Mouse (Mus musculus): ENCODE data around the gene Rgs7.

- TF ChIP-seq CTCF (IDR thresholded peaks at IDR 0.05; ENCODE audit: borderline replicate concordance, insufficient read depth, low read length) (no peak), POLR2A (IDR thresholded peaks at IDR 0.05; ENCODE audit: low read depth, low read length) (no peak)
Observed at GRCm38 (mm10) chr1:175025781-175026309, 466.5 kb downstream of the Rgs7 start.
